Mouse (Mus musculus): ENCODE measurements at regions not wholly inside any gene's neighbourhood (a gene's known extent, or its start where the extent isn't known, plus 50 kb on each side); places are given as distances from the start of the nearest gene placed in this dataset.

- no peak for TF ChIP-seq POLR2AphosphoS5 (IDR thresholded peaks at IDR 0.05; ENCODE audit: borderline replicate concordance, low read depth, low read length)
- Histone ChIP-seq H3K36me3 (ENCODE audit: control insufficient read depth in 1 of 2, insufficient read depth in 2 of 2, low read length in 2 of 2) (no peaks in the 10 kb centered on the region), H3K4me3 (ENCODE audit: control insufficient read depth in 1 of 2, insufficient read depth in 1 of 2, low read depth in 2 of 2, low read length in 2 of 2) (no peak overlapping the region), H3K27ac (ENCODE audit: control insufficient read depth, low read depth, low read length) (no peak overlapping the region), H3K4me1 (ENCODE audit: control insufficient read depth in 1 of 2, insufficient read depth in 2 of 2, low read length in 2 of 2) (no peaks in the 10 kb centered on the region), H3K9me3 (replicated peaks; ENCODE audit: insufficient read depth, low read length) (no peaks in the 10 kb centered on the region), H3K9ac (ENCODE audit: control insufficient read depth, low read depth, low read length, poor library complexity, severe bottlenecking) (no peak overlapping the region), H3K79me2 (ENCODE audit: control insufficient read depth, insufficient read depth, low read length, poor library complexity) (no peaks in the 10 kb centered on the region), H3K27me3 (ENCODE audit: control insufficient read depth in 1 of 2, insufficient read depth in 2 of 2, low read length in 2 of 2) (no peaks in the 10 kb centered on the region)
- no peak for DNase-seq (ENCODE audit: low read depth, low spot score)
Measured at GRCm38 (mm10) chr11:48427423-48427822, 372.7 kb upstream of the Rack1 start.

DNA sequence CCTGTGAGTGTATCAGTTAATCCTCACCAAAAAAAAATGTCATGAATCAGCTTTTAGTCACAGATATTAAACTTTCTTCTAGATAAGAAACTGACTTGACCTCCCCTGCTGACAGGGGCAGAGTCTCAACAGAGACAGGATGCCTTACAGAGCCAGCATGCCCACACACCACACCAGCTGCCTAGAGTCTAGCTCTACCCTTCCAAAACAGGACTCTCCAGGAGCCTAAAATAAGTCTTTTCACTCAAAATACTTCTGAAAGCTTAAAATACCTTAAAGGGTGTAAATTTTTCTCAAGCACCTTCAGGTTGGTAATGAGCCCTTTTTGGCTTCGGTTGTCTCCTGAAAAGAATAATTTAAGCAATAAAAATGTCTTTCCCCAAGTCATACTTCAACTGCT is 373.7 kb upstream of the Rack1 start:
- no peak overlapping the region for H3K9ac ChIP-seq (ENCODE audit: control insufficient read depth, low read depth, low read length, poor library complexity, severe bottlenecking)
- no peaks in the 10 kb centered on the region for H3K4me1 ChIP-seq (ENCODE audit: control insufficient read depth in 1 of 2, insufficient read depth in 2 of 2, low read length in 2 of 2)
- H3K4me3 ChIP-seq (ENCODE audit: control insufficient read depth in 1 of 2, insufficient read depth in 1 of 2, low read depth in 2 of 2, low read length in 2 of 2), result no peak overlapping the region
- no peaks in the 10 kb centered on the region for H3K9me3 ChIP-seq (replicated peaks; ENCODE audit: insufficient read depth, low read length)
- H3K36me3 ChIP-seq (ENCODE audit: control insufficient read depth in 1 of 2, insufficient read depth in 2 of 2, low read length in 2 of 2), result no peaks in the 10 kb centered on the region
- no peaks in the 10 kb centered on the region for H3K79me2 ChIP-seq (ENCODE audit: control insufficient read depth, insufficient read depth, low read length, poor library complexity)
- TF ChIP-seq NRF1 (IDR thresholded peaks at IDR 0.05; ENCODE audit: insufficient read depth, low read depth, low read length, poor library complexity, severe bottlenecking), result no peak
- no peak for TF ChIP-seq POLR2AphosphoS5 (IDR thresholded peaks at IDR 0.05; ENCODE audit: borderline replicate concordance, low read depth, low read length)
- TF ChIP-seq E2F4 (IDR thresholded peaks at IDR 0.05; ENCODE audit: borderline replicate concordance, low read depth, low read length), result no peak
- no peak for TF ChIP-seq USF2 (IDR thresholded peaks at IDR 0.05; ENCODE audit: borderline replicate concordance in 1 of 2, insufficient read depth in 1 of 2, low read depth in 1 of 2, low read length in 2 of 2)
- no peak for TF ChIP-seq RAD21 (IDR thresholded peaks at IDR 0.05; ENCODE audit: low read depth, low read length)
- TF ChIP-seq POLR2A (IDR thresholded peaks at IDR 0.05; ENCODE audit: control insufficient read depth in 1 of 2, insufficient read depth in 1 of 2, low read depth in 1 of 2, low read length in 2 of 2, poor library complexity in 1 of 2), result no peak
- TF ChIP-seq TAL1 (IDR thresholded peaks at IDR 0.05; ENCODE audit: low read length), result no peak
- TF ChIP-seq TBP (IDR thresholded peaks at IDR 0.05; ENCODE audit: low read depth, low read length), result no peak
- no peak for TF ChIP-seq POLR2AphosphoS2 (IDR thresholded peaks at IDR 0.05; ENCODE audit: low read length)
- no peak for TF ChIP-seq BHLHE40 (IDR thresholded peaks at IDR 0.05; ENCODE audit: borderline replicate concordance, low read depth, low read length)
- TF ChIP-seq CHD2 (IDR thresholded peaks at IDR 0.05; ENCODE audit: low read length), result no peak
- TF ChIP-seq KAT2A (conservative IDR thresholded peaks at IDR 0.05; ENCODE audit: low read depth, low read length), result no peak
- TF ChIP-seq GATA1 (IDR thresholded peaks at IDR 0.05; ENCODE audit: low read depth, low read length), result no peak
- no peak for TF ChIP-seq RCOR1 (IDR thresholded peaks at IDR 0.05; ENCODE audit: low read depth, low read length)
- no peak for TF ChIP-seq JUND (IDR thresholded peaks at IDR 0.05; ENCODE audit: low read depth, low read length)
- TF ChIP-seq CHD1 (IDR thresholded peaks at IDR 0.05; ENCODE audit: low read depth, low read length), result no peak
- no peaks in the 10 kb centered on the region for H3K27me3 ChIP-seq (ENCODE audit: control insufficient read depth in 1 of 2, insufficient read depth in 2 of 2, low read length in 2 of 2)
- H3K27ac ChIP-seq (ENCODE audit: control insufficient read depth, low read depth, low read length), result no peak overlapping the region
- no peak for DNase-seq (ENCODE audit: low read depth, low spot score)
